Mouse (Mus musculus) stomach, postnatal 0 days (tissue): Measurements from ENCODE around the gene Ergic1.

Experiments
- CTCF ChIP-seq: IDR thresholded peaks from 2 replicates; pipeline ENCODE4 v1.5.1; 2016; ENCODE audit warnings: antibody characterized with exemption, low read depth, mild to moderate bottlenecking, moderate library complexity
- EP300 ChIP-seq: optimal IDR thresholded peaks from 2 replicates; pipeline ENCODE3; 2016; ENCODE audit warnings: antibody characterized with exemption

GRCm38 (mm10) chr17:26616696-26617095, 55.4 kb downstream of the Ergic1 start:
- TF ChIP-seq EP300, result peak; percentile 90
- no peak for TF ChIP-seq CTCF
